Mouse (Mus musculus) gastrocnemius, adult 18-20 months (tissue): ENCODE measurements around the gene C130032M10Rik. TPM values are rescaled to one million over a fixed set of nuclear protein-coding genes. Genes with fewer than 3 reads are reported as not detected.
"Not testable (repeated sequence)": the region's sequence is repeated elsewhere in the genome, so short reads cannot be mapped to it uniquely, and the experiment has no call there.

Experiments
- DNase-seq: peaks from one replicate; pipeline ENCODE4 v3.0.0; 2021; ENCODE audit warnings: low spot score
- total RNA-seq, 2 experiments: library from RNA; stranded (reverse); gene quantifications; 2 replicates each; pipeline ENCODE4 v1.2.3; 2021

C130032M10Rik gene
- total RNA-seq, 2 experiments from 2014 or later: not detected

DNA sequence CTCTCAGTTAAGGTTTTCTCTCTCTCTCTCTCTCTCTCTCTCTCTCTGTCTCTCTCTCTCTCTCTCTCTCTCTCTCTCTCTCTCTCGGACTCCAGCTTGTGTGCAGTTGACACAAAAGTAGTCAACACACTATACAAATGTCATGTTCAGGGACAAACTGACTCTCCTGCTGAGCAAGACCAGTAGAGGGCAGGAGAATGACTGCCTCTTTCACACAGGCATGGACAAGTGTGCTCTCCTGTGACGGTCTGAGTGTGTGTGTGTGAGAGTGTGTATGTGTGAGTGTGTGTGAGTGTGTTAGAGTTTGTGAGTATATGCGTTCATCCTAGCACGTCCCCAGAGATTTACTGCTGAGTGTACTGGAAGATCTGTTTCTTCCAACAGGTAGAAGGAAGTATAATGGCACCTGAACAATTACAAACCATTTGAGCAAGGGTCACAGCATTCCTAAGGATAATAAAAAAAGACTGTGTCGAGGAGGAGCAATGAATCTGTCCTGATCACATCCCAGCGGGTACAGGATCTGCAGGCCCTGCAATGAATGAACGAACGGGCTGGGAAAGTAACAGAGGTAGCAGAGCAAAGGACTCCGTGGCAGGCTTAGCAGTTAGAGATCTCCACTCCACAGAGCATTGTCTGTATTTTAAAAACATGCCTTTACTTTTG is 3.4 kb downstream of the C130032M10Rik start:
- DNase-seq: no peak

DNA sequence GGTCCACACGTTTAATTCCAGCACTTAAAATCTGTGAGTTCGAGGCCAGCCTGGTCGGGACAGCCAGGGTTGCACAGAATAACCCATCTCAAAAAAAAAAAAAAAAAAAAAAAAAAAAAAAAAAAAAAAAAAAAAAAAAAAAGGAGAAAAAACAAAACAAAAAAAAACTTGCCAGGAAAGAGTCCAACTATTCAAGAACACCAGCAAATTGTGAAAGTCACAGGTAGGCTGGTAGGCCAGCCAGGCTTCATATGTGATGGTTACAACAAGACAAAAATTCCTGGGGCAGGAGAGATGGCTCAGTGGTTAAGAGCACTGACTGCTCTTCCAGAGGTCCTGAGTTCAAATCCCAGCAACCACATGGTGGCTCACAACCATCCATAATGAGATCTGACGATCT is 5.0 kb downstream of the C130032M10Rik start:
- not testable (repeated sequence) for DNase-seq

DNA sequence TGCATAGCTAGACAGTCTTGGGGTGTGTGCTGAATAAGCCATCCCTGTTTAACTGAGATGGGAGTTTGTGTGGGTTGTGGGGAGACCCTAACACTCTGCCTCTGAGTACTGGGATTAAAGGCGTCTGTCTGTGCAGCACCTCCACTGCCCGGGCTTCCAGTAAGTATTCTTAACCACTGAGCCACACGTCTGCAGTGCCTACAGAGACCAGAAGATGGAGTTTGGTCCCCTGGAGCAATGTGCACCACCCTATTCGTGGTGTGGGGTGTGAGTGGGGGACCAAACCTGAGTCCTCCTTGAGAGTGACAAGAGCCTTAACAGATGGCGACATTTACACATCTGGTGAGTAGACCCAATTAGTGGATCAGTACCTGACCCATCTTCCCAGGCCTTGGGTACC is 6.5 kb downstream of the C130032M10Rik start:
- DNase-seq: no peak

DNA sequence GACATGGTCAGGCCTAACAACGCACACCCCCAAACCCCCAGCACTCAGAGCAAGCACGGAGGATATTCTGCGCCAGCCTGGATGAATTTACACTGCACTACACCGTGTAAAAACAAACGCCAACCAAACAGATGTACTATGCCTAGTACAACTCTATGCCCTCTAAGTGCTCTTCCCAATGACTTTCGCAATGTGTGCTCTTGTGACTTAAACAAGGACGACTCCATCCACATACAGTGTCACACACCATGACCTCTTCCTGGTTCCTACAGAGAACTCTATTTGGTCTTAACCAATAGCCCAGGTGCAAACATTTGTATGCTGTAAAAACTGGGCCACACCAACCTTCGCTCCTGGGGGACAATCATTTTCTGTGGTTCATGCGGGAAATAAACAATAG is 7.0 kb downstream of the C130032M10Rik start:
- no peak for DNase-seq

DNA sequence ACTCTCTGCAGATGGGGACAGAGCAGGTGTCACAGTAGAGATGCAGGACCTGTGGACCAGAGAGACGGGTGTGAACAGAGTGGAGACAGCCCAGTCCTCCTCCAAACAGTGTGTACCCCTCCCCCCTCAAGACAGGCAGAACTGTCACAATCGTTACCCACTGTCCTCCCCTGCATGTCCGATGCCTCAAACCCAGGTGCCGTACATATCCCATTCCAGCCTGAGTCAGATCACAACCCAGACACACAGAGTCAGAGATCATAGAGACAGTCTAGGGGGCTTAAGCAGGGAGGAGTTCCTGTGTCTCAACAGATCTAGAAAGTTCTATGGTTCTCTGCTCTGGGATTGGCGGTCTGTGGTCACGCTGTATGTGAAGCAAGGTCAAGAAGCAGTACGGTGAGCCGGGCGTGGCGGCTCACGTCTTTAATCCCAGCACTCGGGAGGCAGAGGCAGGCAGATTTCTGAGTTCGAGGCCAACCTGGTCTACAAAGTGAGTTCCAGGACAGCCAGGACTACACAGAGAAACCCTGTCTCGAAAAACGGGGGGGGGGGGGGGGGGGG is 9.7 kb downstream of the C130032M10Rik start:
- no peak for DNase-seq

DNA sequence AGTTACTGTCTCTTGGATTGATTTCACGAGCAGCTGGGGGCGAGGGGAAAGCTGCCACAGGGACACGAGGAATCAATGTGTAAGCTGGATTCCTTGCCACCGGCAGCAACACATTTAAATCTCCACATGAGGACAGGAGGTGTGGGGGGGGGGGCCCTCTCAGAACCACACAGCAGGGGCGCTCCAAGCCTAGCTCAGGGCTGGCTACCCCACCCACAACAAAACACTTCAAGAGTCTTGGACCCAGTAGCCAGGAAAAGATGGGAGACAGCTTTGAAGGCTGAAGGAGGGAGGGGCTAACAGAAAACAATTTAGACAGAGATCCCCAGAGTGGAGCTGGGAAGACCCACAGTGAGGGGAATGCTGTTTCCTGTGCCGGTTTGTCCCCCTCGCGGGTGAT is 10.4 kb downstream of the C130032M10Rik start:
- DNase-seq: no peak

DNA sequence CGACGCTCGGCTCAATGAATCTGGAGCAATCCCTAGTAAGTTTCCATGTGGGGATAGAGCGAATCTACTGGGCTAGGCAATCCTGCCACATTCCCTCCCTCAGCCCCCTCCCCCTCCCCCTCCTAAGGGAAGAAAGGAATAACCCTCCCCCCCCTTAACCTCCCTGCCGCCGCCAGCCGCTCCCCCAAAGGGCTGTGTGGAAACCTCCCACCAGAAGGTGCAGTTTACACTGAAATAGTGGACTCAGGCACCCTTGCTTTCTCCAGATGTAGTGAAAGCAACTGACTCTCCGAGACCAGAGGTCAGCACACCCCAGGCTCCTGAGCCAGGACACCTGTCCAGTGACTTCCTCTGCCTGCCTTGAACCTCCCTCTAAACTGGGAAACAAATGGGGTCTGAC is 11.1 kb downstream of the C130032M10Rik start:
- no peak for DNase-seq

DNA sequence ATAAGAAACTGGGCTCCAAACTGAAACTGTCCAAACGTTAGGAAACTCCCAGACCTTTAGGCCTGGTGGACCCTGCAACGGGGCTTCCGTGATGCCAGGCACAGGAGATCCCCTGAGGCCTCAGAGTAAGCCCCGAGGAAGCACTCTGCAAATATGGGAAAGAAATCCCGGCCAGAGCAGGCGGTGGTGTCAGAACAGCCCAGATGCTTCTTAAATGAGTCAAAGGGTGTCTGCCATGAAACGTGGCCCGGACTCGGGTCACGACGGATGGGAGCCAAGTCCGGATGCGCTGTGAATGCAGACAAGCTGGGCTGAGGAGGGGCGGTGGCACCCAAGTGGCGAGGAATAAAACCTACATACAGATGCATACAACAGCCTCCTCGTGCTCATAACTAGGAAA is 11.6 kb downstream of the C130032M10Rik start:
- DNase-seq: peak; percentile 44

DNA sequence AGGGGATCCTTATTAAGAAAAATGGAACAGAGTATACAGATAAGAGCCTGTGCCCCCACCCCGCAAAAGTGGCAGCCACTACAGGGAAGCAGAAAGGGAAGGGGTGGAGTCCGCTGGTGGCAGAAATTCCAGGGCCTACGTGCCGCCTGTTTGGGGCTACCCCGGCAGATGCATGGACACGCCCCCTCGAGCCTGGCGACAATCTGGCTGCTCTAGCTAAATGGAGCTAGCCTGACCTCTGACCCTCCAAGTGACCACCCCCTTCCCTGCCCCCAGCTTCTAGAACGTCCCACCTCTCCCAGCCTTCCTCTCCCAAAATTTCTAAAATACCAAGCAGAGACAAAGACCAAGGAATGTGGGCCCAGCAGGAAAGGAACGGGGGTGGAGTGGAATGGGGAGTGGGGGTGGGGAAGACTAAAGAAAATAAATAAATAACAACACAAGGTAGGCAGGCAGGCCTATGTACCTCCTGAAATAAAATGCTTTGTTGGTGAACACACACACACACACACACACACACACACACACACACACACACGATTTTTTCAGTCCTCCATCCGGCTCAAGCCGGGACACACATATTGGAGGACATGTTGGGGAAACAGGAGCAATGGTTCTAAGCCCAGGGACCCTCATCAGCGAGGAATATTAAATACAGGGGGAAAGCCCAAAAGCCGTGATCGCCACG is 12.6 kb downstream of the C130032M10Rik start:
- no peak for DNase-seq

DNA sequence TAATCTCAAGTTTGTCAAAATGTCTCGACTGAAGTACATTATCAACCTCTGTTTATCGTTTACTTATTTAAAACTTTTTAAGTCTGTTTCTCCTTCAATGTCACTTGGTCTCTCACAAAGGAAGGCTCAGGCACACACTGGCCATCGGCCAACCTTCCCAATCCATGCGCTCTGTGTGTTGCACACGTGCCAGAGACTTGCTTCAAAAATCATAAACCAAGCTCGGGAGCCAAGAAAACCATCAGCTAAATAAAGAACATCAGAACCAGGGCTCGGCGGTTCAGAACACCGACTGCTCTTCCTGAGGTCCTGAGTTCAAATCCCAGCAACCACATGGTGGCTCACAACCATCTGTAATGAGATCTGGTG is 13.2 kb downstream of the C130032M10Rik start:
- DNase-seq: no peak

DNA sequence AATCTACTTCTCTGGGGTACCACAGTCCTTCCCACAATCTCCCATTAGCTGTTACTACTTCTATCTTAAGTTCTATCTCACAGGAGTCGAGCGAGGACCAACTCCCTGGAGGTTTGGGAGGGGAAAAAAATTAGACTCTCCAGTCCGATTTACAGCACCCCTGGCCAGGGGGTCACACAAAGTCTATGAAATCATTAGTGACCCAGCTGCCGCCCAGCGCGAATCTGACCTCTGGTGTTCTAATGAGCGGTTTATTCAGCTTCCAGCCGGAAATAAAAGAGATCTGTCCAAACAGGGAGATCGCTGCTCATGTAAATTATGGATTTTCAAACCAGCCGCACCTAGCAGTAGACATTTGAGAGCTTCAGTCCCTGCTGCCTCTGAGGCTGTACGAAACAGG is 15.8 kb downstream of the C130032M10Rik start:
- DNase-seq: no peak

DNA sequence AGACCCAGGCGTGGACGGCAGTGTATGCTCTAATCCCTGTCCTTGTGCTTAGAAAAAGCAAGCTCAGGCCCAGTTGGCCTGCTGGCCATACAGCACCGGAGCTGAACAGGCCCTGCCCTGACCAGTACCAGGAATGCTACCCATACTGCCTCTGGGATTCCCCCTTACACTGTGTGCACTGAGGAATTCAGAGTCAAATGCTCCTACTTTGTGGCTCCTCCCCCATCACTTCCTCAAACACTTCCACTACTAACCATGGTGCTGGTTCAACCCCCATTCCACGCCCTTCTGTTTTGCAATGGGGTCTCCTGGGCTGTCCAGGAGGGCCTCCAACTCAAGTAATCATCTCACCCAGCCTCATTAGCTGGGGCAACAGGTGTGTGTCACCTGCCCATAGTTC is 18.4 kb downstream of the C130032M10Rik start:
- no peak for DNase-seq

DNA sequence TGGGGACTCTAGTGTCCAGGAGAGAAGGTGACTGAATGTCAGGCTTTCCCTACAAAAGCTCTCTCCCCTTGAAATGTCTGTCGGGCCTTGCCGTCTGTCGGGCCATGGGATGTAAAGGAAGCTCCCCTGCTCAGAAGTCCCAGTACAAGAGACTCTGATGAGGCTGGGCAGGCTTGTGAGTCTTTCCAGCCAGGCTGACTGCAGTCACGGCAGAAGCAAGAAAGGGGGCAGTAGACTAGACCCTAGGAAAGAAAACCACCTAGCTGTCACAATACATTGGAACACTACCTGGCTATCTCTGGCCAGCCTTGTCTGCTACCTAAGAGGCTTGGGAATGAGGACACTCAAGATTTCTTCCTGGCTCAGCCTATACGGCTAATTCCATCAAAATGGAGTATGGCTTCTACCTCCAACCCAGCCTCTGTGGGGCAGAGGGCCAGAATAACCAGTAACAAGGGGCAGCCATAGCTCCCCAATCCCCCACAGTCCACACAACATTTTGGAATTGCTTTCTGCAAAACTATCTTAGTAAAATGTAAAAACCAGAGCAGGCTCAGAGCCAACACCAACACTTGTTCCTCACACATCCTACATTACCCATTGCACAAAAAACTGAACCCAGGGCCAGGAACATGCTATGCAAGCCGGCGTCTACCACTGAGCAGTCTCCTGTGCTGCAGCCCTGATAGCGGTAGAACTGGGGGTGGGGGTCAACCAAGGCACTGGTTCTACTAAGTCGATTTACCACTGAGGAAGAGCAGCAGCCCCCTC is 19.4 kb downstream of the C130032M10Rik start:
- no peak for DNase-seq

DNA sequence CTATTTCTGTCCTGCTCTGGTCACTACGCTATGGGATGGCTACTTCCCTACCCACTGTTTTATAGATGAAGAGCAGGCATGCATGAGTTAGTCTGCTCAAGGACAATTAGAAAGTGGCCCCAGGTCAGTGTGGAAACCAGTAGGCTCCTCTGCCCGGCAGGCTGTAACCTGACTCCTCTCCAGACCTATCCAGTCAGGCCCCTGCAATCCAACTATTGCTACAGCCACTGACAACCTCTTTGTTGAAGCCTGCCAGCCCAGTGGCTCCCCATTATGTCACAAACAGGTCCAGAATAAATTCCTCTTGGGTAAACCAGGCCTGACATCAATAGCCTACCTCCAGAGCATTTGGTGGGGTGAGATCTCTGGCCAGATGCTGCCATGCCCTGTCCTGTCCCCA is 21.1 kb downstream of the C130032M10Rik start:
- no peak for DNase-seq

DNA sequence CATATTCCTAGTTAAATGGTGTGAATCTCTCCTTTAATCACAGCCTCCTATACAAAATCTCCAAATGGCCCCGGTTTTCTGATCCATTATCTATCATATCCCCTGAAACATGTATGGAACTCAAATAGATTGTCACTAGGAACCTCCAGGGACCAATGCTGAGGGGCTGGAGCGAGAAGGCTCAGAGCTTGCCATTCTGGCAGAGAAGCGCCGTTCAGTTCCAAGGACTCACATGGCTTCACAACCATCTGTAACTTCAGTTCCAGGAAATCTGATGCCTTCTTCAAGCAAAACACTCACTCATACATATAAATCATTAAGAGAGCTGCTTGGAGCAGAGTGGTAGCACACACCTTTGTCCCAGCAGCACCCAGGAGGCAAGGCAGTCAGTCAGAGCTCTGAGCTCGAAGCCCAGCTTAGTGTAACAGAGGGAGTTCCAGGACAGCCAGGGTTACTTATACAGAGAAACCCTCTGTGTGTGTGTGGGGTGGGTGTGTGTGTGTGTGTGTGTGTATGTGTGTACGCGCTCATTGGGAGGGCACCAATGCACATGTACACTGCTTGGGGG is 23.6 kb downstream of the C130032M10Rik start:
- peak; percentile 15 for DNase-seq

DNA sequence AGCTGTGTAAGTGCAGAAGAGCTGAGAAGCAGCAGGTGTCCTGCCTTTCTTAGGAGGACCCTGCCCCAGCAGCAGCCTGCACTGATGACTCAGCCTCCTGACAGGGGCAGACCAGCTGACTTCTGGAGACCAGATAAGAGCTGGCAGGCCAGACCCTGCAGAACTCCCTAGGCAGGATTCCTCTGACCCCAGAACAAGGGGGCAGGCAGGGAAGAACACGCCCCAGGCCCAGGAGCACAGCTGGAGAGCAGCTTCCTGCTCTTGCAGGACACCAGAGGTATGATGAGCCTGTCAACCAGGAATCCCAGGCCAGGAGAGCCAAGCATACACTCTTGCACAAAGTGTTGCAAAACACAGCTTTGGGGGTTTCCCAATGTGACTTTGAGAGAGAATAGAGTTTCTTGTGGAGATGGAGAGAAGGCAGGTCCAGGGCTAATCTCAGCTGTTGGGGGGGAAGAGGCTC is 25.8 kb downstream of the C130032M10Rik start:
- no peak for DNase-seq

DNA sequence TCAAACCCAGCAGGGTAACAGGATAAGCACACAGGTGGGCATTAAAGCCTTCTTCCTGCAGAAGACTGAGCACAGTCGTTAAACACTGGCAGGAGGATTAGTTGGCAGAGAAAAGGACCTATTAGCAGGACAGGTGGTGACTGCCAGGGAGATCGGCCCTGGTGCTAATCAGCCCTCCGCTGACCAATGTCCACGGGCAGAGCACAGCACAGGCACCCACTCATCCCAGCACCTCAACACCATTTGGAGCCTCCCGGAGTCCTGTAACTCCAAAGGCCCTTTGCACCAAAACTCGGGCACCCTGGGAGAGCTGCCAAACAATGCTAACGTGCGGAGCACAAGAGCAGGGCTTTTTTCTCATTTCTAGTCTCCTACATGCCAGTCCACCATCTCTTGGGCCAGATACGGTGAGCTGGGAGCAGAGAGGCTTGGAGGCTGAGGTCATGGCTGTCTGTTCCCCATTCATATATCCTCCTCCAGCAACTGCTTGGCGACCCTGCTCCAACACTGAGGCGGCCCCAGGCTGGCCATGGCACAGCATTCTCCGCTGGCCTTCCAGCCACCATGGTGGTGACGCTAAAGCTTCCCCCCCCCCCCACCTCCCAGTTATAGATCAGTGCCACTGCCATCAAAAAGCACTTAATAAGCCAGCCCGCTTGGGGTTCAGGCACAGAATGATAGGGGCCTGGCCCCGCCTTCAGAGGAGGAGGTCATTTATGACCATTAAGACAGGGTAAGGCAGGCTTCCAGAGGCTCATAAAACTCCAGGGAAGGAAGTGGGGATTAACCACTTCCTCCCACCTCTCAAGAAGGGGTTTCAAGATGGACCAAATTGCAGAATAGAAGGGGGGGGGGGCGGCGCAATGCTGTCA is 28.6 kb downstream of the C130032M10Rik start:
- no peak for DNase-seq

DNA sequence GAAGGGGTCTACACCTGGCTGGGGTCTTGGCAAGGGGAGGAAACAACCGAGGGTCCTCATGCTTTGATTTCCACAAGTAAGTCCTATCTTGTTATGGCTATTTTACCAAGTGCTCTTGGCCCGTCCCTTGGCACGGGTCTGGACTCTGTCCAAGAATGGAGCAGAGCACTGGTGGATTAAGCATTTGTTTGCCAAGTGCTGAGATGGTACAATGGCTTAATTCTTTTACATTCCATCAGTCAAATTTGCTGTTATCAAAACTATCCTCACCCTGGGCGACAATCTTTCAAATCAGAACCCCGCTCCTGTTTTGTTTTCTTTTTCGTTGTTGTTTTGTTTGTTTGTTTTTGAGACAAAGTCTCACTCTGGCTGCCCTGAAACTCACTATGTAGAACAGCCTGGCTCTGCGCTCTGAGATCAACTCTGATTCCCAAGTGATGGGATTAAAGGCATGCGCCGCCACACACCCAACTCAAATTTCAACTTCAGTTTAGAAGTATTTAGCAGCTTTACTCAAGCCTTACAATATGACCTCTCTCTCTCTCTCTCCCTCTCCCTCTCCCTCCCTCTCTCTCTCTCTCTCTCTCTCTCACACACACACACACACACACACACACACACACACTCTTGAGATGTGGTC is 29.4 kb downstream of the C130032M10Rik start:
- no peak for DNase-seq

DNA sequence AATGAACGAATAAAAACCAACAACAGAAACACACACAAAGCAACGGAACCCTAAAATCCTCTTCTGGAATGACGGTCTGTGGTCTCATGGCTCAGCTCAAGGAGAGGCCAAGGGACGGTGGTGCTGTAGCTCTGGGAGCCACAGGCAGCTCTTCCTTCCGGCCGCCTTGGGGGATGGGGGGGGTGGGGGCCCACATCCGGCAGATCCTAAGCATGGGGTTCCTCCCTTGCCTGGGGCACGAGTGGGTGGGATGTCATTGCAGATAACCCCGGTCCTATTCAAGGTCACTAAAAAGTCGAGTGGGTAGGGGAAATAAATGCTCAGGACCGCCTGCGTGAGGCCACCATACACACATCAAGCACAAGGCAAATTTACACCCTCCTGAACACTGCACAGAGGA is 31.3 kb downstream of the C130032M10Rik start:
- no peak for DNase-seq

DNA sequence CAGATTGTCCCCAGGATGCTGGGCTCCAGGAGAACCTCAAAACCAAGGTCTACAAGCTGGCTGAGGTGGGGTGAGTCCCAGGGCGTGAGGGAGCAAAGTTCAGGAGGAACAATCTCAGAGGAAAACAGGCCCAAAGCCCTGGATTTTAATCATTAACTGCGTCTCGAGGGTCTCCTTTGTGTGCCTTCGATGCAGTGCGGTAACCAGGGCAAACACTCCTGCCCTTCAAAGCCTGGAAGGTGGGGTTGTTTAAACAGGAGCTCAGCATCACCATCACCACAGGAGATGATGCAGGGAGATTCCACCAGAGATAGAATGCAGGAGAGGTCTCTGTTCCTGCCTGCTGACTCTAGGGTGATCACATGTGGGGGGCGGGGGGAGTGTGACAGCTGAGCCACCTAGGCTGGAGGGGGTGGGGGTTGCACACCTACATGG is 32.2 kb downstream of the C130032M10Rik start:
- DNase-seq: no peak
